Mouse (Mus musculus) A20 (cell line): ENCODE measurements around the gene Sept3.

Experiments used
- DNase-seq: peaks from one replicate; pipeline ENCODE4 v3.0.0-alpha.2; 2011; ENCODE audit warnings: low read depth, low spot score

The Sept3 gene

GRCm38 (mm10) chr15:82271201-82271600 lies 3.5 kb upstream of the Sept3 start:
- peak; percentile 60 for DNase-seq

GRCm38 (mm10) chr15:82272295-82272694 lies 2.4 kb upstream of the Sept3 start:
- no peak for DNase-seq

GRCm38 (mm10) chr15:82274927-82275901 lies 521 bp downstream of the Sept3 start:
- no peak for DNase-seq

GRCm38 (mm10) chr15:82277591-82277990 lies 2.9 kb downstream of the Sept3 start:
- no peak for DNase-seq

- DNase-seq = no peak
These were observed 5.9 kb downstream of the Sept3 start for GRCm38 (mm10) chr15:82280638-82281037.

- DNase-seq = no peak
These were observed 11.5 kb downstream of the Sept3 start for GRCm38 (mm10) chr15:82286157-82286556.

GRCm38 (mm10) chr15:82290252-82290651 lies 15.6 kb downstream of the Sept3 start:
- no peak for DNase-seq

GRCm38 (mm10) chr15:82292851-82293250 lies 18.2 kb downstream of the Sept3 start:
- DNase-seq = no peak

GRCm38 (mm10) chr15:82293271-82293711 lies 18.6 kb downstream of the Sept3 start:
- no peak for DNase-seq

GRCm38 (mm10) chr15:82294059-82294458 lies 19.4 kb downstream of the Sept3 start:
- DNase-seq = peak; percentile 30

- DNase-seq = no peak
These were observed 24.3 kb downstream of the Sept3 start, which contains the start of gene Wbp2nl for GRCm38 (mm10) chr15:82298764-82299561. TSS of gene Wbp2nl (plus strand) at chr15:82298954.

- no peak for DNase-seq
These were observed 32.4 kb downstream of the Sept3 start for GRCm38 (mm10) chr15:82307107-82307506.

GRCm38 (mm10) chr15:82308416-82308815 lies 33.7 kb downstream of the Sept3 start:
- no peak for DNase-seq

GRCm38 (mm10) chr15:82317839-82318238 lies 43.1 kb downstream of the Sept3 start:
- DNase-seq = no peak

GRCm38 (mm10) chr15:82319613-82320012 lies 44.9 kb downstream of the Sept3 start:
- DNase-seq = no peak

- no peak for DNase-seq
These were observed 47.5 kb downstream of the Sept3 start for GRCm38 (mm10) chr15:82322195-82322594.

GRCm38 (mm10) chr15:82325382-82325781 lies 50.7 kb downstream of the Sept3 start:
- DNase-seq = no peak

GRCm38 (mm10) chr15:82335194-82335593 lies 60.5 kb downstream of the Sept3 start:
- no peak for DNase-seq

GRCm38 (mm10) chr15:82336629-82337028 lies 61.9 kb downstream of the Sept3 start:
- DNase-seq = no peak

GRCm38 (mm10) chr15:82337875-82338274 lies 63.2 kb downstream of the Sept3 start:
- peak; percentile 61 for DNase-seq

- peak; percentile 98 for DNase-seq
These were observed 64.0 kb downstream of the Sept3 start, which contains the start of the genes Naga, Pheta2 and Smdt1 for GRCm38 (mm10) chr15:82338593-82339112. TSS of gene Naga (minus strand) at chr15:82338925. TSS of gene Pheta2 (plus strand) at chr15:82338942. TSS of gene Smdt1 (plus strand) at chr15:82338959.

- no peak for DNase-seq
These were observed 64.5 kb downstream of the Sept3 start for GRCm38 (mm10) chr15:82339150-82339549.
